Mouse (Mus musculus) ES-E14 (cell line): ENCODE results near the gene Apopt1. TPM values are rescaled to one million over a fixed set of nuclear protein-coding genes. Genes with fewer than 3 reads are reported as not detected.

Experiments
- DNase-seq: peaks from one replicate; pipeline ENCODE4 v3.0.0-alpha.2; 2013; ENCODE audit warnings: low read depth, low spot score
- H3K27ac ChIP-seq: 2 replicates; pipeline ENCODE4 v1.5.1; 2012; ENCODE audit warnings: low read depth, mild to moderate bottlenecking, low read length, moderate library complexity, mixed read lengths; ENCODE audit not compliant: poor library complexity, insufficient read depth, severe bottlenecking
- H3K36me3 ChIP-seq: 2 replicates; pipeline ENCODE4 v1.6.1; 2012; ENCODE audit warnings: mild to moderate bottlenecking, low read length, moderate library complexity, mixed read lengths; ENCODE audit not compliant: control insufficient read depth, poor library complexity, insufficient read depth, severe bottlenecking
- H3K4me1 ChIP-seq, 2 experiments: fragments of 150-350 bp in 1 of 2; sonication (generic) in 1 of 2; 2 replicates each; pipeline ENCODE4 v1.6.1; 2012; ENCODE audit warnings: low read length in 2 of 2, mild to moderate bottlenecking in 1 of 2, mixed read lengths in 1 of 2; ENCODE audit not compliant: control insufficient read depth in 2 of 2, insufficient read depth in 2 of 2, poor library complexity in 1 of 2
- H3K4me3 ChIP-seq, 2 experiments: fragments of 150-350 bp in 1 of 2; sonication (generic) in 1 of 2; 2 replicates each; pipeline ENCODE4 v1.5.1; 2012; ENCODE audit warnings: low read length in 2 of 2, low read depth in 1 of 2, mild to moderate bottlenecking in 1 of 2, mixed read lengths in 1 of 2; ENCODE audit not compliant: insufficient read depth in 1 of 2, poor library complexity in 1 of 2, severe bottlenecking in 1 of 2
- H3K9ac ChIP-seq: 2 replicates; pipeline ENCODE4 v1.6.1; 2012; ENCODE audit warnings: low read depth, mild to moderate bottlenecking, low read length, mixed read lengths; ENCODE audit not compliant: poor library complexity, insufficient read depth, severe bottlenecking
- H3K9me3 ChIP-seq: fragments of 150-350 bp; sonication (generic); 2 replicates; pipeline ENCODE4 v1.6.1; 2012; ENCODE audit warnings: low read depth, mild to moderate bottlenecking, low read length; ENCODE audit not compliant: control insufficient read depth, insufficient read depth
- CHD2 ChIP-seq: IDR thresholded peaks from 2 replicates; pipeline ENCODE4 v1.6.1; 2014; ENCODE audit warnings: mild to moderate bottlenecking, low read depth, low read length, inconsistent platforms
- HCFC1 ChIP-seq: IDR thresholded peaks from 2 replicates; pipeline ENCODE4 v1.6.1; 2012; ENCODE audit warnings: low read length, inconsistent platforms, borderline replicate concordance; ENCODE audit not compliant: insufficient read depth
- MAFK ChIP-seq: IDR thresholded peaks from 2 replicates; pipeline ENCODE4 v1.6.1; 2014; ENCODE audit warnings: mild to moderate bottlenecking, low read depth, low read length, inconsistent platforms; ENCODE audit not compliant: insufficient read depth
- ZC3H11A ChIP-seq: IDR thresholded peaks from 2 replicates; pipeline ENCODE4 v1.6.1; 2012; ENCODE audit warnings: low read depth, mild to moderate bottlenecking, inconsistent platforms, low read length, borderline replicate concordance
- ZNF384 ChIP-seq: IDR thresholded peaks from 2 replicates; pipeline ENCODE4 v1.6.1; 2012; ENCODE audit warnings: low read depth, low read length, inconsistent platforms
- in situ Hi-C, 2 experiments: fragments of 600-800 bp; cut with MboI; formaldehyde crosslinking; loops; one replicate each; pipeline ENCODE4 v1.15.1; 2025; ENCODE audit warnings: low sequenced_read_pairs in 2 of 2, inconsistent platforms in 1 of 2; ENCODE audit not compliant: unreplicated experiment in 2 of 2
- total RNA-seq: library from RNA; depleted of rRNA; stranded (reverse); fragments of 300-350 nt; gene quantifications from 2 replicates; pipeline ENCODE4 v1.2.3, GENCODE M21; 2012

Gene Apopt1
- total RNA-seq, 1 experiment, result 15.2 TPM

DNA sequence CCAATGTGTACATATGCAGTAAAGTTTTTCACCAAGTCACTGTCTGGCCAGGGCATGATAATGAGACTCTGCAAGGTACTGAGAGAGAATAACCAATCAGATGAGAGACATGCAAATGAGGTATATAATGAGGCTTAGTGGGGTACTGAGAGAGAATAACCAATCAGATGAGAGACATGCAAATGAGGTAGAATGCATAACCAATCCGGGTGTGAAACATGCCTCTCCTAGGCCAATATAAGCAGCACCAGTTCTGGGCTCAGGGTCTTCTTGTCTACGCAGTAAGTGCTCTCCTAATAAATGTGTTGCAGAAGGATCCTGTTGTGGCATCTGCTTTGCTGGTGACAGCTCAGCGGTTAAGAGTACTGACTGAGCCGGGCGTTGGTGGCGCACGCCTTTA is 3.4 kb downstream of the Apopt1 start:
- in situ Hi-C loops, result no loop called here
- Histone ChIP-seq H3K4me3 (no peak overlapping the region), H3K9ac (no peak overlapping the region), H3K27ac (no peak overlapping the region), H3K4me1 (peaks cover 0 to 22% of the 10 kb centered on the region in 2 experiments; a peak in 3 of 4 replicates), H3K36me3 (no peaks in the 10 kb centered on the region; the same call in 1 of the 2 replicates), H3K9me3 (no peaks in the 10 kb centered on the region)
- DNase-seq, result no peak
- no peak for TF ChIP-seq HCFC1
- no peak for TF ChIP-seq CHD2
- no peak for TF ChIP-seq ZC3H11A
- no peak for TF ChIP-seq MAFK
- no peak for TF ChIP-seq ZNF384

DNA sequence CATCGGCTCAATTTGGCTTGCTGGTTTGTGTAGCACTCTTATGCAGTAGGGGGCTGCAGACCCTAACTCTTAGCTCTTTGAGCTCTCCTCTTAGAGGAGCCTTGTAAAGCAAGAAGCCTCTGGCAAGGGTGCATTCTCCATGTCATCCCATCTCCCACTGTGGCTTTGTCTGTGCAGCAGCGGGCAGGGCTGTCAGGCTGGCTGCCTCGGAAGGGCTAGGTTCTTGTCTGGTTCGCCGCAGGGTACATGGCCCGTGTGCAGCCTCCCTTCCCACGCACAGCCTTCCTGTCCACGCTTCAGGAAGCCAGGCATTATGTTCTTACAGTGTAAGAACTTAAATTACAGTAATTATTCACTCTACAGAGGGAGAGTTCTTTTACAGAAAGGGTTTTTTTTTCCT is 5.6 kb downstream of the Apopt1 start:
- no peak for TF ChIP-seq CHD2
- no peak for TF ChIP-seq ZNF384
- TF ChIP-seq HCFC1, result no peak
- no peak for TF ChIP-seq MAFK
- TF ChIP-seq ZC3H11A, result no peak
- Histone ChIP-seq H3K4me1 (peaks cover 0 to 18% of the 10 kb centered on the region in 2 experiments; a peak in 2 of 4 replicates), H3K9me3 (no peaks in the 10 kb centered on the region), H3K4me3 (no peak overlapping the region), H3K36me3 (no peaks in the 10 kb centered on the region; the same call in 1 of the 2 replicates), H3K9ac (no peak overlapping the region), H3K27ac (no peak overlapping the region)
- in situ Hi-C loops, result no loop called here
- no peak for DNase-seq

DNA sequence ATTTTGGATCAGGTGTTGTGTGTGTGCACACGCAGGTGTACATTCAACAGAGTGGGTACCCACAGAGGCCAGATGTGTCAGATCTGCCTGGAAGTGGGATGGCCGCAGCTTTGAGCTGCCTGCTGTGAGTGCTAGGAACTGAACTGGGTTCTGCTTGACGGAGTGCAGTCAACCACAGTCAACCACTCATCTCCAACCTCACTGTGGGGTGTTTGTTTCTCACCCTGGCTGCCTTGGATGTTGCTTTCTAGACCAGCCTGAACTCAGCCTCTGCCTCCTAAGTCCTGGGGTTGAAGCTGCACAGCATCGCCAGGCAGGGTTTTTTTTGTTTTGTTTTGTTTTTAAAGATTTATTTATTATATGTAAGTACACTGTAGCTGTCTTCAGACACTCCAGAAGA is 7.2 kb downstream of the Apopt1 start:
- Histone ChIP-seq H3K36me3 (no peaks in the 10 kb centered on the region; the same call in 1 of the 2 replicates), H3K4me3 (no peak overlapping the region), H3K9me3 (no peaks in the 10 kb centered on the region), H3K27ac (no peak overlapping the region; the same call in 1 of the 2 replicates), H3K9ac (no peak overlapping the region), H3K4me1 (peaks cover 0 to 21% of the 10 kb centered on the region in 2 experiments; a peak in 2 of 4 replicates)
- no peak for TF ChIP-seq CHD2
- DNase-seq, result no peak
- in situ Hi-C loops, result no loop called here

DNA sequence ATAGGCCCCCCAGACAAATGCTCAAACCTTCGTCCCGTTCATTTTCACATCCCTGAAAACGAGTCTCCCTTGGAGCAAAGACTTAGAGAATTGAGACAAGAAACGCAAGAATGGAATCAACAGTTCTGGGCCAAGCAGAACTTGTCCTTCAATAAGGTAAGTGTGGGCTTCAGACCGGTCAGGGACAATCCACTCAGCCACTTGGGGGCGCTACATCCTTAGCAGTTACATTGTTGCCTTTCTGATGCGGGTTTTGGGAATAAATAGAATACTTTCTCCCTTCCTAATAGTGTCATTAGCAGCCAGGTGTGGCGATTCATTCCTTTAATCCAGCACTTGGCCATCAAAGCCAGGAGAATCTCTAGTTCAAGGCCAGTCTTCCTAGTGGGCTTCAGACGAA is 9.6 kb downstream of the Apopt1 start:
- H3K36me3 ChIP-seq, result no peaks in the 10 kb centered on the region; the same call in 1 of the 2 replicates
- no peak overlapping the region for H3K4me3 ChIP-seq
- no peak overlapping the region for H3K9ac ChIP-seq
- no peak for TF ChIP-seq ZNF384
- TF ChIP-seq ZC3H11A, result no peak
- no peak for TF ChIP-seq HCFC1
- H3K9me3 ChIP-seq, result no peaks in the 10 kb centered on the region
- peak; percentile 51 for DNase-seq
- H3K4me1 ChIP-seq, result peaks cover 0 to 30% of the 10 kb centered on the region in 2 experiments; a peak in 2 of 4 replicates
- in situ Hi-C loops, result no loop called here
- H3K27ac ChIP-seq, result no peak overlapping the region

DNA sequence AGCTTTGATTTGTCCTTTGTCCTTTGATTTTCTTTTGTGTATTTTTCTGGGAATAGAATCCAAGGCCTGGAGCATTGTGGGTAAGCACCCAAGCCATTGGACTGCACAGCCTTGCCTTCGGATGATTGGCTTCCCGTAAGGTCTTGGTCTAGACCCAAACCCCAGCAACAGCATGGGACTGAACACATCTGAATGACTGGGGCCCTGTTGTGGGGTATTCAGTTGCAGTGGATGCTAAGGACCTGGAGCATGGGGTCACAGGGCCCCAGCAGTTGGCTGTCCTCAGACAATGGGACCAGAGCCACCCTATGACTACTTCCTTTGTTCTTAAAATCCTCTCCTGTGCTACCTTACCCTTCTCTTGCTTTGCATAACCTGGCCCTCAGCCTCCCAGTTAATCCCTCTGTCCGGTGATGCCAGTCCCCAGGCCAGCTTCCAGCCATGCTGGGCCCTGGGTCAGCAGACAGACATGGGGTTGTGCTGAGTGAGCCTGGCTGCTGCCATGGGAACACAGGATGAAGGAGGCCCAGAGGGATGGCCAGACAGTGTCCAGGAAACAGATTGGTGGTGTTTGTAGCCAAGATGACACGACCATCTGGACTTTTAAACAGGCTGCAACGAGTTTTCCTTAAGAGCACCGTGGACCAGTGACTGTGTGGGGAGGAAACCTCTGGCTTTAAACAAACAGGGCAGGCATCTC is 11.7 kb downstream of the Apopt1 start:
- H3K36me3 ChIP-seq, result no peaks in the 10 kb centered on the region; the same call in 1 of the 2 replicates

More for the DNA sequence above, 11.7 kb downstream of the Apopt1 start:
- Histone ChIP-seq H3K9ac (no peak overlapping the region), H3K9me3 (no peaks in the 10 kb centered on the region), H3K4me1 (peaks cover 0 to 28% of the 10 kb centered on the region in 2 experiments; a peak in 2 of 4 replicates), H3K4me3 (no peak overlapping the region), H3K27ac (no peak overlapping the region)
- no peak for TF ChIP-seq ZNF384
- TF ChIP-seq ZC3H11A, result no peak
- no peak for TF ChIP-seq HCFC1
- no peak for TF ChIP-seq CHD2
- no peak for TF ChIP-seq MAFK
- in situ Hi-C loops, result no loop called here
- DNase-seq, result no peak
